Mouse (Mus musculus) limb, embryonic 10.5 days (tissue): Measurements from ENCODE around the gene Bri3. TPM values are rescaled to one million over a fixed set of nuclear protein-coding genes. Genes with fewer than 3 reads are reported as not detected.

ENCODE experiments used
- DNase-seq: peaks from one replicate; pipeline ENCODE4 v3.0.0-alpha.2; 2017; ENCODE audit warnings: low spot score
- H3K27ac ChIP-seq: fragments of 300-500 bp; sonication (generic); 2 replicates; pipeline ENCODE4 v1.5.1; 2016; ENCODE audit warnings: mild to moderate bottlenecking
- H3K27me3 ChIP-seq: fragments of 300-500 bp; sonication (generic); 2 replicates; pipeline ENCODE4 v1.6.1; 2016; ENCODE audit warnings: low read depth, mild to moderate bottlenecking; ENCODE audit not compliant: poor library complexity, severe bottlenecking
- H3K36me3 ChIP-seq: fragments of 300-500 bp; sonication (generic); 2 replicates; pipeline ENCODE4 v1.6.1; 2016; ENCODE audit warnings: mild to moderate bottlenecking, moderate library complexity
- H3K4me1 ChIP-seq: fragments of 300-500 bp; sonication (generic); 2 replicates; pipeline ENCODE4 v1.6.1; 2016
- H3K4me3 ChIP-seq: fragments of 300-500 bp; sonication (generic); 2 replicates; pipeline ENCODE4 v1.5.1; 2016; ENCODE audit warnings: mild to moderate bottlenecking, moderate library complexity
- H3K9me3 ChIP-seq: fragments of 300-500 bp; sonication (generic); replicated peaks from 2 replicates; pipeline ENCODE4 v1.6.1; 2016; ENCODE audit warnings: mild to moderate bottlenecking
- WGBS: fragments of 180-500 bp; shearing (Covaris S2); methylation state at CpG from one replicate; pipeline ENCODE4 v1.1.7; 2016; 5-methylcytosine and 5-hydroxymethylcytosine counted together
- polyA plus RNA-seq: library from polyadenylated mRNA; unstranded; fragments of >200 nt; fragmentation: Nextera tagmentation; extraction: Ambion mirVana; gene quantifications from 2 replicates; pipeline ENCODE4 v1.2.1, GENCODE M21; 2016

Bri3 gene
- polyA plus RNA-seq, 1 experiment from 2014 or later, result 122 TPM

- peaks cover 54% of the 10 kb centered on the region for H3K4me1 ChIP-seq
- H3K9me3 ChIP-seq, result no peaks in the 10 kb centered on the region
- 73% methylated on average over 3 of the region's 3 CpGs for WGBS
- DNase-seq, result no peak
- no peaks in the 10 kb centered on the region for H3K27me3 ChIP-seq
- H3K36me3 ChIP-seq, result peaks cover 51% of the 10 kb centered on the region
- H3K4me3 ChIP-seq, result peak overlapping the region; percentile 99
- peak overlapping the region; percentile 98 for H3K27ac ChIP-seq
Observed at GRCm38 (mm10) chr5:144257451-144258110, 13.3 kb downstream of the Bri3 start.

GRCm38 (mm10) chr5:144258131-144258611 lies 13.9 kb downstream of the Bri3 start:
- Histone ChIP-seq H3K4me1 (peaks cover 54% of the 10 kb centered on the region), H3K27ac (peak overlapping the region; percentile 98; the same call in 1 of the 2 replicates)

GRCm38 (mm10) chr5:144258687-144259086 lies 14.4 kb downstream of the Bri3 start:
- no peak for DNase-seq

More at GRCm38 (mm10) chr5:144258131-144258611, 13.9 kb downstream of the Bri3 start:
- peak overlapping the region; percentile 99 for H3K4me3 ChIP-seq
- no peaks in the 10 kb centered on the region for H3K27me3 ChIP-seq
- WGBS, result 44% methylated on average over 14 of the region's 14 CpGs
- no peak for DNase-seq
- peaks cover 56% of the 10 kb centered on the region for H3K36me3 ChIP-seq
- H3K9me3 ChIP-seq, result no peaks in the 10 kb centered on the region

DNA sequence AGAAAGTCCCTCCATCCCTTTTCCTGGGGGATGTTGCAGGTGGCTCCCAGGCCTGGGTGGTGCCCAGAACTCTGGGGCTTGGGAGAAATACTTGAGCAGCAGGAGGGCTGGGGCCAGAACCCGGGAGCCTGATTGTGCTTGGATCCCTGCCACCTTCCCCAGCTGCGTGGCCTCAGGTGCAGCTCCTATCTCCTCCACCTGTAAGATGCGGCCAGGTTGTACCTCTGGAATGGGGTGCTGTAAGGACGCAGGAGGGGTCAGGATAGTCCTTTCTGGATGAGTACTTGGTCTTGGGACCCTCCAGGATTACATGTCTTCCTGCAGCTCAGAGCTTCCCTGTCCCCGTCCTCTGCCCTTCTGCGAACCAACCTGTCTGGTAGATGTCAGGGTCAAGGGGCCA lies 15.0 kb downstream of the Bri3 start:
- Histone ChIP-seq H3K27ac (0 out of 2 replicates have a peak overlapping the region, but pooled peaks have one; percentile 2), H3K27me3 (no peaks in the 10 kb centered on the region), H3K9me3 (no peaks in the 10 kb centered on the region), H3K4me3 (no peak overlapping the region), H3K36me3 (peaks cover 65% of the 10 kb centered on the region), H3K4me1 (peaks cover 51% of the 10 kb centered on the region)
- no peak for DNase-seq
- WGBS, result 80% methylated on average over 6 of the region's 6 CpGs

More at GRCm38 (mm10) chr5:144258687-144259086, 14.4 kb downstream of the Bri3 start:
- Histone ChIP-seq H3K27me3 (no peaks in the 10 kb centered on the region), H3K36me3 (peaks cover 61% of the 10 kb centered on the region), H3K4me1 (peaks cover 54% of the 10 kb centered on the region), H3K4me3 (peak overlapping the region; percentile 99), H3K27ac (peak overlapping the region; percentile 98; the same call in 1 of the 2 replicates), H3K9me3 (no peaks in the 10 kb centered on the region)
- 17% methylated on average over 2 of the region's 2 CpGs for WGBS

DNA sequence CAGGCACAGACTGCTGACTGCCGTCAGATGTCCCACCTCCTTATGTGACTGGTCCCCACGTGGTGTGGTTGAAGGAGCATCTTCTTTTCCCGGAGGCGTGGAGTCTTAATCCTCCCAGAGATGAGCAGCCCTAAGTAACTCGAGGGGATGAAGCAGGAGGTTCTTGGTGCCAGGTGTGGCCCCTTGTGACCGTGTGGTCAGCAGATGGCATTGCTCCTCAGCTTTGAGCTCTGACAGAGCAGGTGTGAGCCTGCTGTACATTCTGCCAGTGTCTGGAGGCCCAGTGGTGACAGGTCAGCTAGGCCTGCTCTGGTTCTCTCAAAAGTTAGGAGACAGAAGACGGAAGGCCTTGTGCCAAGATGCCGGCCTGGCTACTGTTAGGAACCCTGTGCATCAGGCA lies 16.2 kb downstream of the Bri3 start:
- Histone ChIP-seq H3K36me3 (peaks cover 76% of the 10 kb centered on the region), H3K9me3 (no peaks in the 10 kb centered on the region), H3K4me1 (peaks cover 46% of the 10 kb centered on the region), H3K27me3 (no peaks in the 10 kb centered on the region), H3K4me3 (no peak overlapping the region), H3K27ac (no peak overlapping the region)
- 82% methylated on average over 8 of the region's 8 CpGs for WGBS
- no peak for DNase-seq

DNA sequence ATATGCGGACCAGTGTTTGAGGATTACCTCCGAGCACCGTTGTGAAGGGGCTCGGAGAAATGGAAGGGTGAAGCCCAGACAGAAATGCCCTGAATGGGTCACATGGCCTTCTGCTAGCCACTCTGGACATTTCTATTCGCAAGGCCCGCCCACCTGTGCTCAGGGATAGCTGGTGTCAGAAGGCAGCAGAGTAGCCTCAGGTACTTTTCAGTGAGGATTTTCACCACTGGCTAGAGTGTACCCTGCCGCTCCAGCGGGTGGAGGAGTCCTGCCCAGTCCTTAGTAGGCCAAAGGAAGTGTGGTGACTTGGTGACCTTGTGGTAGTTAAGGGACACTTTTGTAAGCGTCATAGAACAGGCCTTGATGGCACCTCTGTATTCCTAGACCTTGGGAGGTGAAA lies 17.1 kb downstream of the Bri3 start:
- DNase-seq, result no peak
- no peak overlapping the region for H3K4me3 ChIP-seq
- no peaks in the 10 kb centered on the region for H3K9me3 ChIP-seq
- H3K36me3 ChIP-seq, result peaks cover 84% of the 10 kb centered on the region
- 87% methylated on average over 9 of the region's 9 CpGs for WGBS
- no peak overlapping the region for H3K27ac ChIP-seq
- no peaks in the 10 kb centered on the region for H3K27me3 ChIP-seq
- H3K4me1 ChIP-seq, result peaks cover 46% of the 10 kb centered on the region

- Histone ChIP-seq H3K27ac (no peak overlapping the region), H3K4me1 (peaks cover 41% of the 10 kb centered on the region), H3K4me3 (no peak overlapping the region), H3K36me3 (peaks cover 89% of the 10 kb centered on the region), H3K9me3 (no peaks in the 10 kb centered on the region), H3K27me3 (no peaks in the 10 kb centered on the region)
- 92% methylated on average over 5 of the region's 5 CpGs for WGBS
- DNase-seq, result no peak
Observed at GRCm38 (mm10) chr5:144261829-144262228, 17.6 kb downstream of the Bri3 start.

- no peak for DNase-seq
- H3K36me3 ChIP-seq, result peaks cover 92% of the 10 kb centered on the region
- 86% methylated on average over 9 of the region's 9 CpGs for WGBS
- H3K9me3 ChIP-seq, result no peaks in the 10 kb centered on the region
- H3K27ac ChIP-seq, result no peak overlapping the region
- no peaks in the 10 kb centered on the region for H3K27me3 ChIP-seq
- H3K4me3 ChIP-seq, result no peak overlapping the region
- H3K4me1 ChIP-seq, result peaks cover 32% of the 10 kb centered on the region
Observed at GRCm38 (mm10) chr5:144263082-144263481, 18.8 kb downstream of the Bri3 start.

GRCm38 (mm10) chr5:144263496-144263895 lies 19.3 kb downstream of the Bri3 start:
- H3K9me3 ChIP-seq, result no peaks in the 10 kb centered on the region
- H3K4me3 ChIP-seq, result no peak overlapping the region
- WGBS, result 89% methylated on average over 13 of the region's 13 CpGs
- H3K27ac ChIP-seq, result no peak overlapping the region
- peaks cover 28% of the 10 kb centered on the region for H3K4me1 ChIP-seq
- H3K27me3 ChIP-seq, result no peaks in the 10 kb centered on the region
- DNase-seq, result no peak
- H3K36me3 ChIP-seq, result peaks cover 92% of the 10 kb centered on the region

DNA sequence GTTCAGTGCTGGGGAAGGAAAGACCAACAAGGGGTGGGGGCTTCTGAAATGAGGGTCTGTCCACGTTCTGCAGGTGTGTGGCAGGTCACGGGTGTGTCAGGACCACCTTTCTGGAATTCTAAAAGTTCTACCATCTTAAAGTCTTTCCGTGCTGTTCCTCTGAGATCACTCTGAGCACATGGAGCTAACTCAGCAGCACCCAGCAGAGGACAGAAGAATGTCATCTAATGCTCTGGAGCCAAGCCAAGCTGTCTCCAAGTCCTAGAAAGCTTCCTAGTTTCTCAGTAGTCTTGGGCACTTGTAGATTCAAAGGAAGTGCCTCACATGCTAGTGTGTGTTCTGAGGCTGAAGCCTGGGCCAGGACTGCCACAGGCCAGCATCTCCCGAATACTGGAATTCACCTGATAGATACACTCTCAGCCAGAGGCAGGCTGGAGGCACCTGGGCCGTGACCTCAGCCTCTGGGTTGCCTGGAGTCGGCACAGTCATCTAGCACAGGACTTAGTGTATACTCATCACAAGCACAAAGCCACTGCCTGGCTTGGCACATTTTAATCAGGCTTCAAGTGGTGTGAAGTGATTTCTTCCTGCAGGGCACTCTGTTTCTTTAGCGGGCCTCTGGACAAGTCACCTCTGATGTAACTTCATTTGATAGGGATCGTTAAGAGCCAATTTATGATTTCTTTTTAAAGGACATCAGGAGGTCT lies 23.5 kb downstream of the Bri3 start:
- DNase-seq, result no peak
- WGBS, result 79% methylated on average over 8 of the region's 8 CpGs
- Histone ChIP-seq H3K27me3 (no peaks in the 10 kb centered on the region), H3K36me3 (peaks cover 67% of the 10 kb centered on the region), H3K4me1 (0 out of 2 replicates have a peak, but pooled peaks cover 3% of the 10 kb centered on the region), H3K4me3 (no peak overlapping the region), H3K27ac (no peak overlapping the region), H3K9me3 (no peaks in the 10 kb centered on the region)

- Histone ChIP-seq H3K36me3 (peaks cover 50% of the 10 kb centered on the region), H3K4me3 (no peak overlapping the region), H3K27me3 (no peaks in the 10 kb centered on the region), H3K27ac (no peak overlapping the region), H3K9me3 (no peaks in the 10 kb centered on the region), H3K4me1 (0 out of 2 replicates have a peak, but pooled peaks cover 3% of the 10 kb centered on the region)
- WGBS, result 92% methylated on average over 7 of the region's 7 CpGs
- no peak for DNase-seq
Observed at GRCm38 (mm10) chr5:144269926-144270325, 25.7 kb downstream of the Bri3 start.

DNA sequence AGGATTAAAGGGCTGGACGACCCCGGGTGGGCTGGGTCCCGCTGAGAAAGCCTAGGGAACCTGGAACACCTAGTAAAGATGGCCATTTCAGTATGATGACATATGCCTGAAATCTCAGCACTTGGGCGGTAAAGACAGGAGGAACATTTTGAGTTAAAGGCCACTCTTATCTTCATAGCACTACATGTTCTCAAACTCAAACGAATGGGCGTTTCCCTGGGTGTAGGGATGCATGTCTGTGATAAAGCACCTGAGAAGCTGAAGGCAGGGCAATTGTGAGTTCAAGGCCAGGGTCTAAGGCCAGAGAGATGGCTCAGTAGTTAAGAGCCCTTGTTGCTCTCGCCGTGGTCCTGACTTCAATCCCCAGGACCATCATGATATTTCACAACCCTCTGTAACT lies 26.2 kb downstream of the Bri3 start:
- H3K36me3 ChIP-seq, result peaks cover 47% of the 10 kb centered on the region

DNA sequence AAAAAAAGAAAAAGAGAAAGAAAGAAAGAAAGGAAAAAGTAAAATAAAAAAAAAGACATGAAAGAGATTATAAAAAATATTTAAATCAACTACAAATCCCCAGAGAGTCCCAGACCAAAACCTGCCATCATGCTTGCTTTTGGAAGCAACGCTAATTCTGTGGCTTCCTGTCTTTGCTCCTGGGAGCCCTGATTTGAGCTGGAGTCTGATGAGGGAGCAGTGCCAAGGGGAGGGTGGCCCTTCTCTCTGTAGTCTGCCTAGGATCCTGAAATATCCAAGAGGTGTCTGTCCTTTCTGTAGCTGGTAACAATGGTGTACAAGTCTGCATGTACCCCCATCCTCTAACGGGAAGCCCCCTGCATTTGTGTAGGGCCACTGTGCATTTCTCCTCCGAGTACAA lies 26.9 kb downstream of the Bri3 start:
- Histone ChIP-seq H3K36me3 (peaks cover 44% of the 10 kb centered on the region), H3K27ac (no peak overlapping the region), H3K27me3 (no peaks in the 10 kb centered on the region), H3K4me3 (no peak overlapping the region), H3K9me3 (no peaks in the 10 kb centered on the region), H3K4me1 (peaks cover 3% of the 10 kb centered on the region; the same call in 1 of the 2 replicates)
- WGBS, result 90% methylated on average over 3 of the region's 3 CpGs
- DNase-seq, result no peak

More for the DNA sequence above, 26.2 kb downstream of the Bri3 start:
- Histone ChIP-seq H3K9me3 (no peaks in the 10 kb centered on the region), H3K27me3 (no peaks in the 10 kb centered on the region), H3K4me1 (0 out of 2 replicates have a peak, but pooled peaks cover 3% of the 10 kb centered on the region), H3K4me3 (no peak overlapping the region), H3K27ac (no peak overlapping the region)
- DNase-seq, result no peak
- WGBS, result 95% methylated on average over 8 of the region's 8 CpGs
